Mouse (Mus musculus) hindbrain, embryonic 10.5 days (tissue): ENCODE data around the gene Borcs5. TPM values are rescaled to one million over a fixed set of nuclear protein-coding genes. Genes with fewer than 3 reads are reported as not detected.
A peak's percentile ranks its signal among the peaks of the same experiment; 100 is the strongest.

Experiments
- DNase-seq: peaks from one replicate; pipeline ENCODE4 v3.0.0-alpha.2; 2017; ENCODE audit warnings: low spot score
- H3K27ac ChIP-seq: fragments of 300-500 bp; sonication (generic); 2 replicates; pipeline ENCODE4 v1.5.1; 2016; ENCODE audit warnings: mild to moderate bottlenecking, moderate library complexity
- H3K27me3 ChIP-seq: fragments of 300-500 bp; sonication (generic); 2 replicates; pipeline ENCODE4 v1.6.1; 2016; ENCODE audit warnings: mild to moderate bottlenecking; ENCODE audit not compliant: poor library complexity, insufficient read depth, severe bottlenecking
- H3K36me3 ChIP-seq: fragments of 300-500 bp; sonication (generic); 2 replicates; pipeline ENCODE4 v1.6.1; 2016; ENCODE audit warnings: mild to moderate bottlenecking, moderate library complexity
- H3K4me1 ChIP-seq: fragments of 300-500 bp; sonication (generic); replicated peaks from 2 replicates; pipeline ENCODE4 v1.6.1; 2016; ENCODE audit warnings: mild to moderate bottlenecking
- H3K4me3 ChIP-seq: fragments of 300-500 bp; sonication (generic); 2 replicates; pipeline ENCODE4 v1.5.1; 2016; ENCODE audit warnings: mild to moderate bottlenecking, moderate library complexity
- H3K9me3 ChIP-seq: fragments of 300-500 bp; sonication (generic); 2 replicates; pipeline ENCODE4 v1.6.1; 2016; ENCODE audit warnings: mild to moderate bottlenecking, moderate library complexity
- WGBS: fragments of 180-500 bp; shearing (Covaris S2); methylation state at CpG from one replicate; pipeline ENCODE4 v1.1.7; 2016; 5-methylcytosine and 5-hydroxymethylcytosine counted together
- polyA plus RNA-seq: library from polyadenylated mRNA; unstranded; fragments of >200 nt; fragmentation: Nextera tagmentation; extraction: Ambion mirVana; gene quantifications from 2 replicates; pipeline ENCODE4 v1.2.1, GENCODE M21; 2016

Borcs5 gene
- polyA plus RNA-seq, 1 experiment from 2014 or later, result 28.7 TPM

DNA sequence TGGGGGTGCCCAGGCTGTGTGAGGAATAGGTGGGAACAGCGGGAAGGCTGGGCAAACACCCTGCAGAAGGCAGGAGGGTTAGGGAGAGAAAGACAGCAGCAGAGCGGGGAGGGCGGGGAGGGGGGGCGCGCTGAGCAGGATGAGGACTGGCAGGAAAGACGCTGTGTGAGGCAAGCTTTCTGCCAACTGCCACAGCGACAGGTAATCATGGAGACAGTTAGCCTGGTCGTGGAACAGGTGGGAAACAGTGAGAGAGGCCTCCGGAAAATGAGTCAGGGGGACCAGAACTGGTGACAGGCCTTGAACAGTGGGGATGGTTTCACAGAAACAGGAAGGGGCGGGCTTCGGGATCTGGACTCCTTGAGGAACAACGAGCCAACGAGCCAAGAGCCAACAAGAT lies 27.4 kb upstream of the Borcs5 start:
- Histone ChIP-seq H3K27me3 (no peaks in the 10 kb centered on the region), H3K4me3 (no peak overlapping the region), H3K36me3 (no peaks in the 10 kb centered on the region), H3K4me1 (0 out of 2 replicates have a peak, but pooled peaks cover 3% of the 10 kb centered on the region), H3K9me3 (no peaks in the 10 kb centered on the region), H3K27ac (no peak overlapping the region)
- no peak for DNase-seq
- 80% methylated on average over 13 of the region's 13 CpGs for WGBS

DNA sequence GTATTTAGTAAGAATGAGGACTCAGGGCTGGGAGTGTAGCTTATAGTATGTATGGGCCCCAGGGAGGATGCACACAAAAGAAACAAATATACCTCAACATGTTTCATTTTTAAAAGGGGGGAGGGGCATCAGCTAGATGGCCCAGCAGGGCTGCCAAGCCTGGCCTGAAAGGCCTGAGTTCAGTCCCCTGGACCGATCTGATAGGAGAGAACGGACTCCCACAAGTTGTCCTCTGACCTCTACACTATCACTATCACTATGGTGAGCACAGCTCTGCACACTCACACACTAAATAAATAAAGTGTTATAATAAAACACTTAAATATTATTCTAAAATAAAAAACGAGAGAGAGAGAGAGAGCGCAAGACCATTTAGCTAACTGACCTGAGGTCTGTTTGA lies 25.0 kb upstream of the Borcs5 start:
- 89% methylated on average over 4 of the region's 4 CpGs for WGBS
- H3K27me3 ChIP-seq, result no peaks in the 10 kb centered on the region
- H3K4me3 ChIP-seq, result no peak overlapping the region
- no peak overlapping the region for H3K27ac ChIP-seq
- no peaks in the 10 kb centered on the region for H3K9me3 ChIP-seq
- no peaks in the 10 kb centered on the region for H3K36me3 ChIP-seq
- no peaks in the 10 kb centered on the region for H3K4me1 ChIP-seq
- no peak for DNase-seq

DNA sequence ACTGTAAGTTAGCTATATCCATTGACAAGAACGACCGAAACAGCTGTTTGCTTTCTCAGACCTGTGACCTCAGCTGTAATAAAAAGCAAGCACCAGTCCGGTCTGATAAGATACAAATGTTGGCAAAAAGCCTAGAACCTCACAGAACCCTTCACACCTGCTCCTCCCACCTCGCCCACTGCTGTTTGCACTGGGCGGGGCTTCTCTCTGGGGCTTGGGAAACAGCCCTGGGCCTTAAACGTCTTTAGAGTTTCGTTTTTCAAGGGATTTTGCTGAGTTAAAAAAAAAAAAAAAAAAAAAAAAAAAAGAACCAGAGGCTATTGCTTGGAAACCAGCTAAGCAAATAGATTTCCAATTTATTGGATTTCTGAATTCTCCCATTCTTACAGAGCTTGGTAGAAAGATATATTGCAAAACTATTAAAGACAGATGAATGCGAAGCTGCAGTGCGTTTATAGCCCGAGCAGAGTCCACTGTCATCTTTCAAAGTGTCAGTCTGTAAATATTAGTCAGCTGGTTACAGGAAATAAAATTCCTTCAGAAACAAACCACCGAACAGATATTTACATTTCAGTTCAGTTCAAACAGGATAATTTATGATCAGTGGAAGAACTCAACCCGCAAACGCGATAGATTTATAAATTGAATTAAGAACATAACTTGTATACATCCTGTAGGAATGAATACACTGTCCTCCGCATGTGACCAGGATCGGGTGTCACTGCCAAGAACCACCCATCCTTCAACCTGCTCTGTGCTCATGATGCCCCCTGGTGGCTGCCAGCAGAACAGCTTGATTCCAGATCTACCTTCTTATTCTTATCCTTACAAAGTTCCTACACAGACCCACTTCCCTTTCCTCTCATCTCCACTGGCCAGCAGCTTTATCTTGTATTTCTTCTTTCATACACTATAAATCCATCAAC lies 24.3 kb upstream of the Borcs5 start:
- no peak overlapping the region for H3K27ac ChIP-seq
- WGBS, result 28% methylated on average over 16 of the region's 16 CpGs
- H3K27me3 ChIP-seq, result no peaks in the 10 kb centered on the region
- H3K4me1 ChIP-seq, result no peaks in the 10 kb centered on the region
- H3K36me3 ChIP-seq, result no peaks in the 10 kb centered on the region
- H3K4me3 ChIP-seq, result no peak overlapping the region
- peak; percentile 81 for DNase-seq
- no peaks in the 10 kb centered on the region for H3K9me3 ChIP-seq

DNA sequence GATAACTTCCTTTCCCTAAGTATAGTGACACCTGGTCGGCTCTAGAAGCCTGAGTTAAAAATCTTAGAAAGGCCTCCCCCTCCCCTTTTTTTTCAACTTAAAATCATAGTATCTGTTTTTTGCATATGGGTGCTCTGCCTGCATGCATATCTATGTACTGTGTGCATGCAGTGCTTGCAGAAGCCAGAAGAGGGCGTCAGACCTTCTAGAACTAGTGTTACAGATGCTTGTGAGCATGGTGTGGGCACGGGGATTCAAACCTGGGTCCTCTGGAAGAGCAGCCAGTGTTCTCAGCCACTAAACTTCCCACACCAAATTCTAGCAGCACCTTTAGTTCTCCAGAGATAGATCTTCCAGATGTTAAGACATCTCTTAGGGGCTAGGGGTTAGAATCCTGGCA lies 21.7 kb upstream of the Borcs5 start:
- WGBS, result 53% methylated on average over 3 of the region's 3 CpGs

DNA sequence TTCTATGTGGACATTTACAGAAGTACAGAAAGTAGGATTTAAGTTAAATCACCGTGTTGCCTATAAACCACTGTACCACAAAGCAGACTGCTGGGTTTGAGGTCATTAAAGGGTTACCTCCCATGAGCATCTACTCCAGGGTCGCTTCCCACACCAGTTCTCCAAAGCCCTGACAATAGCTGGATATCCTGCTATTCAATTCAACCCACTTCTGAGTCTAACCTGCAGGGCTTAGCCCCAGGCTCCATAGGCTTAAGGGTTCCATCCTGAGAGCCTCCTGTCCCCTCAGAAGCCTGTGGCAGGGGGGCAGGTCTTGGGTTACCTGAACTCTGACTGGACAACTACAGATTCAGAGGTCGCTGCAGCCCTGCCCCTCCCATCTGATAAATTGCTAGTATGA lies 19.2 kb upstream of the Borcs5 start:
- H3K4me1 ChIP-seq, result no peaks in the 10 kb centered on the region
- no peaks in the 10 kb centered on the region for H3K36me3 ChIP-seq
- WGBS, result 80% methylated on average over 3 of the region's 3 CpGs
- no peaks in the 10 kb centered on the region for H3K27me3 ChIP-seq
- no peak overlapping the region for H3K27ac ChIP-seq
- DNase-seq, result no peak
- H3K4me3 ChIP-seq, result no peak overlapping the region
- no peaks in the 10 kb centered on the region for H3K9me3 ChIP-seq

More for the DNA sequence above, 21.7 kb upstream of the Borcs5 start:
- H3K36me3 ChIP-seq, result no peaks in the 10 kb centered on the region
- H3K27ac ChIP-seq, result no peak overlapping the region
- no peaks in the 10 kb centered on the region for H3K9me3 ChIP-seq
- DNase-seq, result no peak
- no peak overlapping the region for H3K4me3 ChIP-seq
- no peaks in the 10 kb centered on the region for H3K4me1 ChIP-seq
- no peaks in the 10 kb centered on the region for H3K27me3 ChIP-seq

DNA sequence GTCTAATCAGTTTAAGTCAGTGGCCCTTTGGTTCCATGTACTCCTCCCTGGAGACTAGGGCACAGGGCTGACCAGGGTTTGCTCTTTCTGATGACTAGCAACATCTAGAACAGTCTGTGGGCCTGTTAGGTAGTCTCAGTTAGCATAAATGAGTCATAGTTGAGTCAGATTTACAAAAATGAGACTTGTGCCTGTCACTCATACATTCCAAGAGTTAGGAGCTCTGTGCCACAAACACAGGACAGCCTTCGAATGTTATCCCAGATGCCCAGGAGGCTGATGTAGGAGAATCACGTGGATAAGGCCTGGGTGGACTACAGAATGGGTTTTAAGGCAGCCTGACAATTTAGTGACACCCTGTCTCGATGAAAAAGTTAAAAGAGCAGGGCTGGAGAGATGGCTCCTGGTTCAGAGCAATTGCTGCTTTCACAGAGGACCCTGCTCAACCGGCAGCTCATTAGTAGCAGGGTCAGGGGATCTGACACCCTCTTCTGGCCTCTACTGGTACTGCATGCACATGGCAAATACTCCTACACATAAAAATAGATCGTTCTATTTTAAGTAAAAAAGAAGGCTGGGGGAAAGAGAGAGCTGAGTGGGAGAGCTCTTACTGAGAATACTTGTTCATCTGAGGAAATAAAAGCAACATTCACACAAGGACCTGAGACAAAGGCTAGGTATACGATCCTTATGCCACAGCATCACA lies 18.3 kb upstream of the Borcs5 start:
- no peak for DNase-seq
- Histone ChIP-seq H3K9me3 (no peaks in the 10 kb centered on the region), H3K4me3 (no peak overlapping the region), H3K27ac (no peak overlapping the region), H3K4me1 (no peaks in the 10 kb centered on the region), H3K36me3 (no peaks in the 10 kb centered on the region), H3K27me3 (no peaks in the 10 kb centered on the region)
- 67% methylated on average over 6 of the region's 6 CpGs for WGBS

DNA sequence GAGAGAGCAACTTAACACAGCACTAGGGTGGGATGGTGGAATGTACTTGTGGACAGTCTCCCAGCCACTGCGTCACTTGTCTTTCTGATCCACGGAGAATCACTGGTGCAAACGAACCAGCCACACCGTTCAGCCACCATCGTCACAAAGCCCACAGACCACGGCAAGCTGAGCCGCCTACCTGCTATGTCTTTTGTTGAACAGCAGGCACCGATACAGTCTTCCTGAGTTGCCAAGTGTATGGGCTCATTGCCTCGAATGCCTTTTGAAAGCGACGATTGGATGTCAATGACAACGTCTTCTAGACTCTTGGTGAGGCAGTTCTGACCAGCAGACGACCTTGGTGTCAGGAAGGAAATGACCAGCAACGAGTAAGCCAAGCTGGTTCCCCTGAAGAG lies 17.8 kb upstream of the Borcs5 start:
- 82% methylated on average over 14 of the region's 14 CpGs for WGBS
- Histone ChIP-seq H3K27me3 (no peaks in the 10 kb centered on the region), H3K4me1 (no peaks in the 10 kb centered on the region), H3K9me3 (no peaks in the 10 kb centered on the region), H3K27ac (no peak overlapping the region), H3K36me3 (no peaks in the 10 kb centered on the region), H3K4me3 (no peak overlapping the region)
- no peak for DNase-seq

DNA sequence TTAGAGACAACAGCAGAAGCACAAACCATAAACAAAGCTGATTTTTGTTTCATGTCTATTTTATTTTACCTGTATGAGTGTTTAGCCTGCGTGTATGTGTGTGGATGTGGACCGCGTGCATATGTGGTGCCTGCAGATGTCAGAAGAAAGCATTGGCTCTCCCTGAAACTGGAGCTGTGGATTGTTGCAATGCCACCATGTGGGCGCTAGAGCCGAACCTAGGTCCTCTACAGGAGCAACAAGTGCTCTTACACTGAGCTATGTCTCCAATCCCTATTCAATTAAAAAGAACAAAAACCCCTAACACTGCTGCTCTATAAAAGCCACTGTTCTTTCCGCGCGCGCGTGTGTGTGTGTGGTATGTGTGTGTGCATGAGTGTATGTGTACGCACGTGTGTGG lies 13.9 kb upstream of the Borcs5 start:
- Histone ChIP-seq H3K36me3 (no peaks in the 10 kb centered on the region), H3K27ac (no peak overlapping the region), H3K4me1 (no peaks in the 10 kb centered on the region), H3K9me3 (no peaks in the 10 kb centered on the region), H3K4me3 (no peak overlapping the region), H3K27me3 (peaks cover under 1% of the 10 kb centered on the region; the same call in 1 of the 2 replicates)
- WGBS, result 60% methylated on average over 12 of the region's 12 CpGs
- no peak for DNase-seq

DNA sequence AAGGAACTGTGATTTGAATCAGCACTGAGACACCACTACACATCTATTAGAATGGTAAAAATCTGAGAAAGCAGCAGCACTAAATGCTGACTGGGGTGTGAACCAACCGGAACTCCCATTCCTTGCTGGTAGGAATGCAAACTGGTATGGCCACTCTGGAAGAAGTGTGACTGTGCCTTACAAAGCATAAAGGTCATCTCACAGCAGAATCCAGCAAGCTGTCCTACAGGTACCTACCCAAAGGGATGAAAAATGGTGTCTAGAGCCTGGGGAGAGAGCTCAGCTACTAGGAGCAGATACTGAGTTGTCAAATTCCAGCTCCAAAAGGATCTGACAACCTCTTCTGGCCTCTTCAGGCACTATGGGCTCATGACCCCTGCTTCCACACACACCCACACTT lies 12.7 kb upstream of the Borcs5 start:
- DNase-seq, result no peak
- peaks cover 12% of the 10 kb centered on the region for H3K27me3 ChIP-seq
- H3K4me1 ChIP-seq, result peaks cover under 1% of the 10 kb centered on the region; the same call in 1 of the 2 replicates
- no peaks in the 10 kb centered on the region for H3K9me3 ChIP-seq
- WGBS, result 96% methylated on average over 1 of the region's 1 CpGs
- H3K4me3 ChIP-seq, result no peak overlapping the region
- H3K36me3 ChIP-seq, result no peaks in the 10 kb centered on the region
- no peak overlapping the region for H3K27ac ChIP-seq

DNA sequence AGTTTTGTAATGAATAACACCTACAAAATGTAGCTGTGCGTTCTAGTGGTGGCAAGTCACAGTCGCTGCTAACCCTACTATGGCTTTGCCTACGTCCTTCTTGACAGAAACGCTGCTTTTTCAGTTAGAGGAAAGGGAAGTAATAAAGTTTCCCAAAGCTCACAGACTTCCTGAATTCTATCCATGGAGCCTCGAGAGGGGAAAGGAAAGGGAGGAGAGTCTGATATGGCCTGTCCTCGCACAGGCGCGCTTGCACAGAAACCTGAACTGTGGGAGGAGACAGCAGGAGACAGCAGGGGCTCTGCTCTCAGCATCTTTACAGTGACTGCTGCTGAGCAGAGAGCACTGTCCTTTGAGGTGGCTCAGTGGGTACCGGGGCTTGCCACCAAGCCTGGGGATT lies 8.9 kb upstream of the Borcs5 start:
- Histone ChIP-seq H3K27me3 (peaks cover 36% of the 10 kb centered on the region), H3K9me3 (no peaks in the 10 kb centered on the region), H3K36me3 (no peaks in the 10 kb centered on the region), H3K27ac (no peak overlapping the region), H3K4me1 (peaks cover 10% of the 10 kb centered on the region), H3K4me3 (no peak overlapping the region)
- 72% methylated on average over 9 of the region's 9 CpGs for WGBS
- DNase-seq, result no peak

DNA sequence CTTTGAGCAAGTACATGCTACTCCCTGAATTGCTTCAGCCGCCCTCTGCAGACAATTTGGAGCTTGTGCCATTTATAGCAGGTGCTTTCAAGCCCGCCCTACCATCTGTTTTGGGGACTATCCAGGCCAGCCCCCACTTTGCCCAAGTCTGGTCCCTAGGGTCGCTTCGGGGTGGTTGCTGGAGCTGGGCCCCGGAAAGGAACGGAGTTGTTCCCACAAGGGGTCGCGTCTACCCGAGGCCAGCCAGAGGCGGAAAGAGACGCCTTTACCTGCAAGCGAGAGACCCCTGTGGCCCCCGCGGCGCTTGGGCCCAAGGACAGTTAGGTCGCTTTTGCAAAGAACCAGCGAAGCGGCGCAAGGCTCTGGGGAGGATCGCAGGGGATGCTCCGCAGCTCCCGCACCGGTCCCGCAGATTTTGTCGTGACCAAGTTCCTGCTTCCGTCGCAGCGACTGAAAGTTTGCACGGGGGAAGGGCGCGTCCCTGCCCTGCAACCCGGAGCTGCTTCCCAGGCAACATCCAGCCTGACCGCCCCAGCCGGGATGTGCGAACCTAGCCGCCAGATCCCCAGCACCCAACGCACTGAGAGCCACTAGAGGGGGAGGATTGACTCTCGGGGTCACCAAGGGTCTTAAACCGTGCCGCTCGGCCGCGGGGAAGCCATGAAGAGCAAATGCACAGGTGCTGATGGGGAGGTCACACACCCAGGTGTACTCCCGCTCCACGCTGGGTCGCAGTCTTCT lies 7.2 kb upstream of the Borcs5 start, which contains the start of gene Mansc1:
Mansc1 (minus strand) TSS at position 542 of the 741 bp plus-strand sequence.
- no peaks in the 10 kb centered on the region for H3K9me3 ChIP-seq
- 2% methylated on average over 46 of the region's 46 CpGs for WGBS
- peak; percentile 44 for DNase-seq
- peak within 1 kb of the TSS; percentile 66 for H3K4me3 ChIP-seq
- peaks cover 36% of the 10 kb centered on the region for H3K27me3 ChIP-seq
- H3K27ac ChIP-seq, result peak within 1 kb of the TSS; percentile 73
- H3K36me3 ChIP-seq, result no peaks in the 10 kb centered on the region
- H3K4me1 ChIP-seq, result peaks cover 10% of the 10 kb centered on the region

DNA sequence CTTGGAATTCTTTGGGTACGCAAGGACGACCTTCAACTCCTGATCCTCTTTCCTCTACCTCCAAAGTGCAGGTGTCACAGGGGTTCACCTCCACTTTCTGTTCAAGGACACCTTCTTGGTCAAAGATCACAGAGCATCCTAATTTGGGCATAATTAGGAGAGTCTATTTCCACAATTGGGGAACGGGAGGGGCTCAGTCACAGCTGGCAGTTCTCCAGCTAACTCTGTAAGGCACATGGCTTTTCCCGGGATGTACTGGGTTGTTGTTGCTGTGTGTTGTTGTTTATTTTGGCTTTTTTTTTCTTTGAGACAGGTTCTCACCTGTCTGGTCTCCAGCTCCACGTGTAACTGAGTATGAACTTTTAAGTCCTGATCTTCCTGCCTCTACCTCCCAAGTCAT lies 6.6 kb upstream of the Borcs5 start:
- peak overlapping the region; percentile 66 for H3K4me3 ChIP-seq
- no peaks in the 10 kb centered on the region for H3K9me3 ChIP-seq
- H3K27me3 ChIP-seq, result peaks cover 36% of the 10 kb centered on the region
- H3K4me1 ChIP-seq, result peaks cover 10% of the 10 kb centered on the region
- DNase-seq, result no peak
- no peaks in the 10 kb centered on the region for H3K36me3 ChIP-seq
- peak overlapping the region; percentile 73; the same call in 1 of the 2 replicates for H3K27ac ChIP-seq
- 46% methylated on average over 5 of the region's 5 CpGs for WGBS
